Mouse (Mus musculus) megakaryocyte, embryonic 14.5 days (primary cell): ENCODE data around the gene Zfp358.

Experiments
- FLI1 ChIP-seq: IDR thresholded peaks from 2 replicates; pipeline ENCODE4 v1.6.1; 2012; ENCODE audit warnings: low read length, inconsistent platforms, mixed read lengths
- GATA1 ChIP-seq: IDR thresholded peaks from 3 replicates; pipeline ENCODE4 v1.6.1; 2012; ENCODE audit warnings: mixed read lengths, low read length, inconsistent platforms, borderline replicate concordance

GRCm38 (mm10) chr8:3463248-3463647 is 29.7 kb upstream of the Zfp358 start:
- TF ChIP-seq GATA1: no peak
- no peak for TF ChIP-seq FLI1
